Comparison of ENCODE assay signal across 9 mouse cellular contexts in genomic region chr11:62635406-62635805, GRCm38 (mm10). TPM values are rescaled to one million over a fixed set of nuclear protein-coding genes. Genes with fewer than 3 reads are reported as not detected.
DNase-seq lines count a peak whose midpoint lies in the region.
"Had no signal": no experiment of that assay in that cellular context is flagged by ENCODE, and none has a peak within 500 bp of the region (broad histone marks: within the 10 kb centered on the region; RNA-seq: fewer than 3 reads in every experiment).

No protein-coding gene starts in this region.

- intact Hi-C loops in heart, postnatal 36 days (cut with DNase I) = no loop called here

- DNase-seq in heart, adult 9 months (ENCODE audit: low spot score in 2 of 2) = peak; percentile 57 to 61
- no peak for DNase-seq in heart, postnatal 36 days
- peak; percentile 16 for DNase-seq in lung, postnatal 36 days
- DNase-seq in lung, postnatal 25 days (ENCODE audit: low spot score) = no peak
- peak; percentile 28 for DNase-seq in heart, postnatal 4 days
- DNase-seq in testis, postnatal 14 days (ENCODE audit: low spot score) = peak; percentile 54
- DNase-seq in thymus, adult 18-20 months = no peak
- DNase-seq: lung, adult 18-20 months; thymus, postnatal 4 days had no signal

RNA-seq across cellular contexts. Expression of gene Lrrc75a, which starts 12.9 kb away (rescaled TPM):
- total RNA-seq in heart, postnatal 36 days (2021) = 1 to 10 TPM; 4.4 to 7.1 TPM
- 10 to 100 TPM; 15.7 to 16.5 TPM for total RNA-seq in heart, postnatal 4 days (2021)

RNA-seq across cellular contexts. Expression of gene Mmgt2, which starts 13.1 kb away (rescaled TPM):
- total RNA-seq in heart, postnatal 36 days (2021) = 1 to 10 TPM; 5.4 to 9.9 TPM
- total RNA-seq in heart, postnatal 4 days (2021) = 10 to 100 TPM; 18.5 to 20.9 TPM

Comparison
In these comparisons a context has a peak if more than half of its experiments do, and no peak if none do; other contexts are left out.
1. DNase-seq: peak in heart, adult 9 months (2 of 2), lung, postnatal 36 days (single experiment), heart, postnatal 4 days (single experiment) and testis, postnatal 14 days (single experiment); none in heart, postnatal 36 days (0 of 2), lung, postnatal 25 days (single experiment) and thymus, adult 18-20 months (0 of 2).